Mouse (Mus musculus) hindbrain, embryonic 13.5 days (tissue): ENCODE data around the gene Olfr221. TPM values are rescaled to one million over a fixed set of nuclear protein-coding genes. Genes with fewer than 3 reads are reported as not detected.
A peak's percentile ranks its signal among the peaks of the same experiment; 100 is the strongest.

ENCODE experiments used
- ATAC-seq: fragments of 200-750 bp; cut with Nextera tagmentation; 2 replicates; pipeline ENCODE4 v1.8.0; 2017; ENCODE audit warnings: moderate TSS enrichment; ENCODE audit not compliant: low FRiP score
- H3K27ac ChIP-seq: fragments of 300-500 bp; sonication (generic); 2 replicates; pipeline ENCODE4 v1.5.1; 2015; ENCODE audit warnings: inconsistent platforms, mild to moderate bottlenecking, moderate library complexity
- H3K27me3 ChIP-seq: fragments of 300-500 bp; sonication (generic); 2 replicates; pipeline ENCODE4 v1.6.1; 2015; ENCODE audit warnings: mild to moderate bottlenecking, inconsistent platforms
- H3K36me3 ChIP-seq: fragments of 300-500 bp; sonication (generic); 2 replicates; pipeline ENCODE4 v1.6.1; 2015; ENCODE audit warnings: mild to moderate bottlenecking, inconsistent platforms
- H3K4me1 ChIP-seq: fragments of 300-500 bp; sonication (generic); replicated peaks from 2 replicates; pipeline ENCODE4 v1.6.1; 2015; ENCODE audit warnings: inconsistent platforms
- H3K4me2 ChIP-seq: fragments of 300-500 bp; sonication (generic); 2 replicates; pipeline ENCODE4 v1.6.1; 2015; ENCODE audit warnings: inconsistent platforms, mild to moderate bottlenecking, moderate library complexity
- H3K4me3 ChIP-seq: fragments of 300-500 bp; sonication (generic); 2 replicates; pipeline ENCODE4 v1.5.1; 2015; ENCODE audit warnings: mild to moderate bottlenecking, inconsistent platforms
- H3K9ac ChIP-seq: fragments of 300-500 bp; sonication (generic); 2 replicates; pipeline ENCODE4 v1.6.1; 2015; ENCODE audit warnings: mild to moderate bottlenecking, inconsistent platforms
- H3K9me3 ChIP-seq: fragments of 300-500 bp; sonication (generic); 2 replicates; pipeline ENCODE4 v1.6.1; 2016; ENCODE audit warnings: inconsistent platforms
- WGBS: fragments of 180-500 bp; shearing (Covaris S2); methylation state at CpG from one replicate; pipeline ENCODE4 v1.1.7; 2015; 5-methylcytosine and 5-hydroxymethylcytosine counted together
- polyA plus RNA-seq: library from polyadenylated mRNA; unstranded; fragments of >200 nt; fragmentation: Nextera tagmentation; extraction: Ambion mirVana; gene quantifications from 2 replicates; pipeline ENCODE4 v1.2.1, GENCODE M21; 2015

Gene Olfr221
- polyA plus RNA-seq, 1 experiment from 2014 or later: not detected

GRCm38 (mm10) chr14:52017662-52018061, 24.6 kb downstream of the Olfr221 start:
- H3K4me3 ChIP-seq: no peak overlapping the region
- no peaks in the 10 kb centered on the region for H3K27me3 ChIP-seq
- H3K9ac ChIP-seq: no peak overlapping the region
- H3K4me1 ChIP-seq: peaks cover 62% of the 10 kb centered on the region
- no peaks in the 10 kb centered on the region for H3K36me3 ChIP-seq
- ATAC-seq: no peak
- H3K9me3 ChIP-seq: no peaks in the 10 kb centered on the region
- H3K4me2 ChIP-seq: no peak overlapping the region
- WGBS: 85% methylated on average over 4 of the region's 4 CpGs
- no peak overlapping the region for H3K27ac ChIP-seq

DNA sequence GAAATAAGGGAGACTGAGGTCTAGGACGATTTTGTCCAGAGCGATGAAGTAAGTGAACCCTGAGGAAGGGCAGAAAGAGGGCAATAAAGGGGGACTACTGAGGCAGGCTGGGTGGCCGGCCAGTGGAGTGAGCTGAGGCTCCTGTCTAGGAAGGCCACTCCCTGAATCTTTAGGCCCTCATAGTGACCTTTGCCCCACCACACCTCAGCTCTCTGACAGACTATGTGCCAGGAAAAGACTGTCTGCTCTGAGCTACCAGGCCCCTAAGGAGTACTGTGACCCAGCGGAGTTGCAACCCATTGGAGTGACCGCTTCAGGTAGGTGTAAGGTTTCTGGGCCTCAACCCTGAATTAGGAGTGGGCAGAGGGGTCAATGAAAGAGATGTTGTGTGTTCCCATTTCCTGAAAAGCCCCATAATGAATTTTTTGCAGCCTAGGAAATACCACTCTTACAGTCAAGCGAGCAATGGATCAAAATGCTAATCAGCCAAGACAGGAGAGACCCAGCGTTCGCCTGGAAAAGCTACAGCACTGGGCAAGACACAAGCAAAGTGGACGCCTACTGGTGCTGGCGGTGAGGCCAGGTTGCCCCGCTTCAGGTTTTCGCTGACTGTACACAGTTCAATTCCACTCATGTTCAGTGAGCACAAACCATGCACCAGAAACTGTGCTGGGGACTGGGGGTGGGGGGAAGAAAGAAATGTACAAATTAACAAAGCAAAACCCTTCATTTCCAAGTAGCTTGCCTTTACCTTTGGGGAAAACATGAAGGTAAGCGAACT, 25.4 kb downstream of the Olfr221 start:
- H3K4me3 ChIP-seq: no peak overlapping the region
- peak overlapping the region; percentile 24; the same call in 1 of the 2 replicates for H3K27ac ChIP-seq
- H3K4me2 ChIP-seq: no peak overlapping the region
- H3K9me3 ChIP-seq: no peaks in the 10 kb centered on the region
- peaks cover 67% of the 10 kb centered on the region for H3K4me1 ChIP-seq
- WGBS: 68% methylated on average over 13 of the region's 13 CpGs
- ATAC-seq: no peak
- no peaks in the 10 kb centered on the region for H3K36me3 ChIP-seq
- peak overlapping the region; percentile 9; the same call in 1 of the 2 replicates for H3K9ac ChIP-seq
- no peaks in the 10 kb centered on the region for H3K27me3 ChIP-seq

- ATAC-seq: no peak
- 29% methylated on average over 6 of the region's 6 CpGs for WGBS
- Histone ChIP-seq H3K4me3 (peak within 1 kb of the TSS; percentile 62), H3K4me1 (peaks cover 67% of the 10 kb centered on the region), H3K9me3 (no peaks in the 10 kb centered on the region), H3K36me3 (no peaks in the 10 kb centered on the region), H3K9ac (peak within 1 kb of the TSS; percentile 88), H3K27ac (peak within 1 kb of the TSS; percentile 98), H3K27me3 (no peaks in the 10 kb centered on the region), H3K4me2 (peak within 1 kb of the TSS; percentile 61)
These were observed 26.7 kb downstream of the Olfr221 start, which contains the start of gene Tmem253 for GRCm38 (mm10) chr14:52015445-52016100. Tmem253 (plus strand) TSS chr14:52015658.

DNA sequence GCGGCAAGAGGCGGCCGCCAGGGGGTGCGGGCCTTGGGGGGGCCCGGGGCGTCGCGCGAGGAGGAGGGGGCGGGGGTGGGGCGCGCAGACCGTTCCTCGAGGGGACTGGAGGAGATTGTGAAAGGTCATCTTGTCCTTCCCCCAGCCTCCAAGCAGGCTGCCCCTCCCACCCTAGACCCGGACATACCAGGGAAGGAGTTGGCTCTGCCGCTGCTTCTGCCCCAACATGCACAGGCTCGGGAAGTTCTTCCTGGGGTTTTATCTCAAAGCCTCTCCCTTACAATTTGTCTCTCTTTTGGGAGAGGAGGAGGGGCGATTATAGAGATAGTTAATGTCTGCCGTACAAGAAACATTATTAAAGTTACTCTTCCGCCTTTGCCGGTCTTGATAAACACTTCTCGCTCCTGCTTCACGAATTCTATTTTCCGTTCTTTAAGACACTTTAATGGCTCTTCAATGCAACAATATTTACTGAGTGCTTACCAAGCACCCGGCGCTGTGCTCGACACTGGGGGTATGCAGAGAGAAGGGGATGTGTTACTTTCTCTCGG, 27.4 kb downstream of the Olfr221 start:
- ATAC-seq: peak; percentile 5; the same call in 1 of the 2 replicates
- H3K4me3 ChIP-seq: peak overlapping the region; percentile 62
- H3K4me2 ChIP-seq: peak overlapping the region; percentile 61
- peak overlapping the region; percentile 88 for H3K9ac ChIP-seq
- H3K4me1 ChIP-seq: peaks cover 73% of the 10 kb centered on the region
- WGBS: 1% methylated on average over 20 of the region's 28 CpGs
- H3K27me3 ChIP-seq: no peaks in the 10 kb centered on the region
- H3K36me3 ChIP-seq: no peaks in the 10 kb centered on the region
- peak overlapping the region; percentile 98 for H3K27ac ChIP-seq
- no peaks in the 10 kb centered on the region for H3K9me3 ChIP-seq

GRCm38 (mm10) chr14:52014271-52014760, 27.9 kb downstream of the Olfr221 start:
- Histone ChIP-seq H3K36me3 (peaks cover 4% of the 10 kb centered on the region), H3K27me3 (no peaks in the 10 kb centered on the region), H3K27ac (peak overlapping the region; percentile 98), H3K4me3 (peak overlapping the region; percentile 62), H3K9ac (peak overlapping the region; percentile 88), H3K4me2 (peak overlapping the region; percentile 73), H3K9me3 (no peaks in the 10 kb centered on the region), H3K4me1 (peaks cover 79% of the 10 kb centered on the region)
- ATAC-seq: peak; percentile 0; the same call in 1 of the 2 replicates
- WGBS: 0% methylated on average over 1 of the region's 80 CpGs

DNA sequence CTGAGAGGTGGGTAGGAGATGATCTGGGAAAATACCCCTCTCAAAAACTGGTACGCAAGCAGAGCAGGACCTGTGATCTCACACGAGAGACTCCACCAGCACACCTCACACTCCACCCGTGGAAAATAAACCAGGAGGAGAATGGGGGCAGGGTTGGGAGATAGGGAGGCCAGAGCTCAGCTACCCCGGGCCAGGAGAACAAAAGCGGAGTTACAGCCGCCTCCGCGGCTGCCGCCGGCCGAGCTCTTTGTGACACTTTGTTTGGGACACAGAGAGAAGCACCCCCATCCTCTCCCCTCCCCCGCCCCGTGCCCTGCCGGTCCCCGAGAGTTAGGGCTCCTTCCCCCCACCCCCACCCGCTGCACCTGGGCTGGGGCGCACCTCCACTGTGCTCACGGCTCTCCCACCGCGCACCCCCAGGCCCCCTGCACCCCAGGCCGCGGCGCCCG, 28.5 kb downstream of the Olfr221 start:
- H3K36me3 ChIP-seq: peaks cover 7% of the 10 kb centered on the region
- peak overlapping the region; percentile 73 for H3K4me2 ChIP-seq
- peak; percentile 11; the same call in 1 of the 2 replicates for ATAC-seq
- peak overlapping the region; percentile 62 for H3K4me3 ChIP-seq
- H3K4me1 ChIP-seq: peaks cover 80% of the 10 kb centered on the region
- no peaks in the 10 kb centered on the region for H3K9me3 ChIP-seq
- WGBS: under 1% methylated on average over 11 of the region's 24 CpGs
- peak overlapping the region; percentile 98 for H3K27ac ChIP-seq
- H3K27me3 ChIP-seq: no peaks in the 10 kb centered on the region
- H3K9ac ChIP-seq: peak overlapping the region; percentile 88

GRCm38 (mm10) chr14:52013021-52013610, 29.1 kb downstream of the Olfr221 start:
- Histone ChIP-seq H3K9me3 (no peaks in the 10 kb centered on the region), H3K4me2 (peak overlapping the region; percentile 73), H3K4me3 (peak overlapping the region; percentile 62), H3K36me3 (peaks cover 14% of the 10 kb centered on the region), H3K27me3 (no peaks in the 10 kb centered on the region), H3K9ac (peak overlapping the region; percentile 88), H3K27ac (peak overlapping the region; percentile 98), H3K4me1 (peaks cover 80% of the 10 kb centered on the region)
- 21% methylated on average over 8 of the region's 8 CpGs for WGBS
- no peak for ATAC-seq

DNA sequence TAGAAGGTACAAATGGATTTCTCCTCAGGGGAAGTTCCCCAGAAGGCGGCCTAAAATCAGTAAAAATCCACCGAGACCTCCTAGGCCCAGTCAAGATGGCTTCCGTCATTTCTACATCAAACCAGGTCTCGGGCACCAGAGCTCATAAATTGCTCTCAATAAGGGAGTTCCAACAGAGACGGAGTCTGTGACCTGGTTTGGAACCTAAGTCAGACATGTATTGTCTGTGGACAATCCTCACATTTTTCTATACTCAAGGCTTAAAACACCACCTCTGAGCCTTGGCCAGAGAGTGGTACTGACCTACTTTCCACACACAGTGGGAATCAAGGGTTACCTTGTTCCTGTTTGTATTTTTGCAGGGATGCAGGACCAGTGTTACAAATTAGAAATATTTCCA, 29.7 kb downstream of the Olfr221 start:
- Histone ChIP-seq H3K4me2 (peak overlapping the region; percentile 73), H3K27ac (peak overlapping the region; percentile 98), H3K27me3 (no peaks in the 10 kb centered on the region), H3K4me3 (peak overlapping the region; percentile 62), H3K4me1 (peaks cover 81% of the 10 kb centered on the region), H3K36me3 (peaks cover 15% of the 10 kb centered on the region), H3K9me3 (no peaks in the 10 kb centered on the region), H3K9ac (peak overlapping the region; percentile 88)
- 34% methylated on average over 5 of the region's 5 CpGs for WGBS
- ATAC-seq: no peak

GRCm38 (mm10) chr14:52012085-52012484, 30.2 kb downstream of the Olfr221 start:
- H3K27me3 ChIP-seq: no peaks in the 10 kb centered on the region
- ATAC-seq: no peak
- peak overlapping the region; percentile 62; the same call in 1 of the 2 replicates for H3K4me3 ChIP-seq
- peak overlapping the region; percentile 98 for H3K27ac ChIP-seq
- no peaks in the 10 kb centered on the region for H3K9me3 ChIP-seq
- peaks cover 20% of the 10 kb centered on the region for H3K36me3 ChIP-seq
- peaks cover 85% of the 10 kb centered on the region for H3K4me1 ChIP-seq
- peak overlapping the region; percentile 88; the same call in 1 of the 2 replicates for H3K9ac ChIP-seq
- 43% methylated on average over 4 of the region's 4 CpGs for WGBS
- peak overlapping the region; percentile 73 for H3K4me2 ChIP-seq

- Histone ChIP-seq H3K27me3 (no peaks in the 10 kb centered on the region), H3K4me2 (peak overlapping the region; percentile 73), H3K4me3 (no peak overlapping the region), H3K9ac (0 out of 2 replicates have a peak overlapping the region, but pooled peaks have one; percentile 20), H3K27ac (peak overlapping the region; percentile 98), H3K9me3 (no peaks in the 10 kb centered on the region), H3K36me3 (peaks cover 24% of the 10 kb centered on the region), H3K4me1 (peaks cover 82% of the 10 kb centered on the region)
- ATAC-seq: no peak
- 29% methylated on average over 1 of the region's 1 CpGs for WGBS
These were observed 30.6 kb downstream of the Olfr221 start for GRCm38 (mm10) chr14:52011683-52012082.

GRCm38 (mm10) chr14:52010446-52011111, 31.7 kb downstream of the Olfr221 start:
- H3K4me2 ChIP-seq: peak overlapping the region; percentile 73
- WGBS: under 1% methylated on average over 9 of the region's 9 CpGs
- H3K36me3 ChIP-seq: peaks cover 35% of the 10 kb centered on the region
- H3K4me3 ChIP-seq: peak overlapping the region; percentile 39
- ATAC-seq: peak; percentile 80
- H3K4me1 ChIP-seq: peaks cover 76% of the 10 kb centered on the region
- H3K27me3 ChIP-seq: no peaks in the 10 kb centered on the region
- peak overlapping the region; percentile 75 for H3K9ac ChIP-seq
- no peaks in the 10 kb centered on the region for H3K9me3 ChIP-seq
- peak overlapping the region; percentile 98 for H3K27ac ChIP-seq
